Mouse (Mus musculus) C2C12 (cell line): ENCODE results near the gene Zfand2b.

Experiments used
- CEBPB ChIP-seq: IDR thresholded peaks from one replicate; pipeline ENCODE4 v1.6.1; 2011; ENCODE audit warnings: low read depth, mild to moderate bottlenecking, control low read depth, moderate library complexity
- CTCF ChIP-seq: IDR thresholded peaks from one replicate; pipeline ENCODE4 v1.5.1; 2011; ENCODE audit not compliant: control insufficient read depth, insufficient read depth, insufficient read length
- MAX ChIP-seq: IDR thresholded peaks from one replicate; pipeline ENCODE4 v1.6.1; 2011; ENCODE audit warnings: mild to moderate bottlenecking, control low read depth

- TF ChIP-seq CTCF (no peak), CEBPB (no peak), MAX (no peak)
These were observed 34.8 kb upstream of the Zfand2b start, which contains the start of gene Slc23a3 for GRCm38 (mm10) chr1:75133421-75134207.
